Mouse (Mus musculus): ENCODE measurements around the gene Gm12216.

The Gm12216 gene

GRCm38 (mm10) chr11:53825409-53825808, 33.6 kb downstream of the Gm12216 start:
- in situ Hi-C loops (cut with MboI; ENCODE audit: low sequenced_read_pairs), result no loop called here

GRCm38 (mm10) chr11:53821945-53822338, 37.1 kb downstream of the Gm12216 start:
- in situ Hi-C loops (cut with MboI; ENCODE audit: low sequenced_read_pairs), result no loop called here

GRCm38 (mm10) chr11:53821230-53821944, 37.7 kb downstream of the Gm12216 start:
- in situ Hi-C loops (cut with MboI; ENCODE audit: low sequenced_read_pairs), result no loop called here

GRCm38 (mm10) chr11:53820516-53821170, 38.4 kb downstream of the Gm12216 start:
- in situ Hi-C loops (cut with MboI; ENCODE audit: low sequenced_read_pairs), result no loop called here

- in situ Hi-C loops (cut with MboI; ENCODE audit: low sequenced_read_pairs), result no loop called here
These were observed 39.5 kb downstream of the Gm12216 start for GRCm38 (mm10) chr11:53819511-53819910.

GRCm38 (mm10) chr11:53818794-53819193, 40.3 kb downstream of the Gm12216 start:
- in situ Hi-C loops (cut with MboI; ENCODE audit: low sequenced_read_pairs), result no loop called here

GRCm38 (mm10) chr11:53816841-53817375, 42.1 kb downstream of the Gm12216 start:
- in situ Hi-C loops (cut with MboI; ENCODE audit: low sequenced_read_pairs), result no loop called here

- in situ Hi-C loops (cut with MboI; ENCODE audit: low sequenced_read_pairs), result no loop called here
These were observed 44.2 kb downstream of the Gm12216 start for GRCm38 (mm10) chr11:53814810-53815209.

- in situ Hi-C loops (cut with MboI; ENCODE audit: low sequenced_read_pairs), result no loop called here
These were observed 45.8 kb downstream of the Gm12216 start for GRCm38 (mm10) chr11:53813001-53813868.

- in situ Hi-C loops (cut with MboI; ENCODE audit: low sequenced_read_pairs), result no loop called here
These were observed 47.7 kb downstream of the Gm12216 start for GRCm38 (mm10) chr11:53811312-53811711.

GRCm38 (mm10) chr11:53810749-53811148, 48.3 kb downstream of the Gm12216 start:
- in situ Hi-C loops (cut with MboI; ENCODE audit: low sequenced_read_pairs), result no loop called here

- in situ Hi-C loops (cut with MboI; ENCODE audit: low sequenced_read_pairs), result no loop called here
These were observed 48.9 kb downstream of the Gm12216 start for GRCm38 (mm10) chr11:53810156-53810555.

- in situ Hi-C loops (cut with MboI; ENCODE audit: low sequenced_read_pairs), result no loop called here
These were observed 49.7 kb downstream of the Gm12216 start for GRCm38 (mm10) chr11:53809354-53809753.

- in situ Hi-C loops (cut with MboI; ENCODE audit: low sequenced_read_pairs), result no loop called here
These were observed 53.3 kb downstream of the Gm12216 start for GRCm38 (mm10) chr11:53805786-53806185.

- in situ Hi-C loops (cut with MboI; ENCODE audit: low sequenced_read_pairs), result no loop called here
These were observed 54.3 kb downstream of the Gm12216 start for GRCm38 (mm10) chr11:53804569-53805344.

GRCm38 (mm10) chr11:53803494-53803893, 55.6 kb downstream of the Gm12216 start:
- in situ Hi-C loops (cut with MboI; ENCODE audit: low sequenced_read_pairs), result no loop called here

- in situ Hi-C loops (cut with MboI; ENCODE audit: low sequenced_read_pairs), result no loop called here
These were observed 56.0 kb downstream of the Gm12216 start for GRCm38 (mm10) chr11:53803093-53803492.

- in situ Hi-C loops (cut with MboI; ENCODE audit: low sequenced_read_pairs), result no loop called here
These were observed 58.1 kb downstream of the Gm12216 start for GRCm38 (mm10) chr11:53800975-53801374.

- in situ Hi-C loops (cut with MboI; ENCODE audit: low sequenced_read_pairs), result no loop called here
These were observed 59.0 kb downstream of the Gm12216 start for GRCm38 (mm10) chr11:53800036-53800435.

- in situ Hi-C loops (cut with MboI; ENCODE audit: low sequenced_read_pairs), result no loop called here
These were observed 60.9 kb downstream of the Gm12216 start for GRCm38 (mm10) chr11:53798041-53798711.
